In the genomic region with DNA sequence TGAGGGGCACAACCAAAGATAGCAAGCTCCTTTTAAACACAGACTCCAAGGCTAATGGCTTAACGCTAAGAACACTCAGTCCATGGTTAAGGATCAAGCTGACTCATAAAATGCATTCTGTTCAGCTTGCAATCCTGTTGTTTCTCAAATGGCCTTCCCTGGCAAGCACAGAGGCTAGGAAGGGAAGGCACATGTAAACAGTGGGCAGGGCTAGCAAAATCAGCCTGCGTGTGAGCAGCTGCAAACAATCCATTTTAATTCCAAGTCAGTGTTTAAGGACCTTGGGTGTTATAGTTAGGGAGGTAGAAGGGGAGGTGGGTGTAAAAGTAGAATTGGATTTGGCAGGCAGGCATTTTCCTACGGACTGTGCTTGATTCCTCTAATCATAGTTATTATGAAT, we compare ENCODE assay signal across 21 mouse cellular contexts.
DNase-seq lines count a peak whose midpoint lies in the region; ATAC-seq and TF ChIP-seq lines count a peak whose summit lies in the region.
"Had no signal": no experiment of that assay in that cellular context is flagged by ENCODE, and none has a peak within 500 bp of the region (broad histone marks: within the 10 kb centered on the region; RNA-seq: fewer than 3 reads in every experiment).

No protein-coding gene starts in this region.

- 58% methylated on average over 3 of the region's 3 CpGs for WGBS in forebrain, embryonic 12.5 days
- 67% methylated on average over 3 of the region's 3 CpGs for WGBS in forebrain, embryonic 11.5 days

- H3K4me2 ChIP-seq in forebrain, embryonic 12.5 days = no peak overlapping the region
- no peak overlapping the region for H3K4me2 ChIP-seq in forebrain, embryonic 11.5 days (ENCODE audit: low read depth, low read length, severe bottlenecking)
- H3K4me2 ChIP-seq: embryonic facial prominence, embryonic 13.5 days; heart, embryonic 11.5 days; lung, embryonic 15.5 days; midbrain, embryonic 13.5 days; neural tube, embryonic 15.5 days had no signal

- no peak for DNase-seq in forebrain, embryonic 11.5 days (ENCODE audit: low spot score)
- no peak for DNase-seq in layer of hippocampus, adult 2 months (ENCODE audit: low spot score in 2 of 2)
- no peak for DNase-seq in layer of hippocampus, postnatal 10 days (ENCODE audit: low spot score in 2 of 2)
- DNase-seq in retina, postnatal 1 day = peak; percentile 37
- DNase-seq in retina, embryonic 14.5 days (ENCODE audit: low spot score) = no peak
- DNase-seq in telencephalon, adult 2 months (ENCODE audit: low read depth, low spot score) = peak; percentile 49
- no peak for DNase-seq in cerebellum, adult 9-10 months
- DNase-seq: cerebellum, postnatal 25 days; gastrocnemius, postnatal 36 days; heart, postnatal 14 days; kidney, adult 11 months; kidney, postnatal 14 days; thymus, adult 2 months had no signal

- no peak overlapping the region for H3K4me3 ChIP-seq in forebrain, embryonic 12.5 days (replicated peaks)
- H3K4me3 ChIP-seq in forebrain, embryonic 11.5 days (ENCODE audit: low read depth, low read length) = no peak overlapping the region
- H3K4me3 ChIP-seq in layer of hippocampus, adult 2 months = no peak overlapping the region
- H3K4me3 ChIP-seq: embryonic facial prominence, embryonic 13.5 days; lung, embryonic 15.5 days; midbrain, embryonic 13.5 days; myocyte; neural tube, embryonic 15.5 days had no signal

- H3K27me3 ChIP-seq in forebrain, embryonic 12.5 days = no peaks in the 10 kb centered on the region
- H3K27me3 ChIP-seq in forebrain, embryonic 11.5 days (ENCODE audit: control insufficient read depth, insufficient read depth, low read length) = no peaks in the 10 kb centered on the region
- H3K27me3 ChIP-seq: embryonic facial prominence, embryonic 13.5 days; lung, embryonic 15.5 days; midbrain, embryonic 13.5 days; neural tube, embryonic 15.5 days had no signal

- H3K9ac ChIP-seq in forebrain, embryonic 12.5 days = no peak overlapping the region
- H3K9ac ChIP-seq in forebrain, embryonic 11.5 days (ENCODE audit: low read length) = no peak overlapping the region
- H3K9ac ChIP-seq: embryonic facial prominence, embryonic 13.5 days; lung, embryonic 15.5 days; midbrain, embryonic 13.5 days; neural tube, embryonic 15.5 days had no signal

- 0 out of 2 replicates have a peak, but pooled peaks have one; percentile 17 for ATAC-seq in forebrain, embryonic 12.5 days (ENCODE audit: low FRiP score)
- no peak for ATAC-seq in forebrain, embryonic 11.5 days (replicated peaks; ENCODE audit: low FRiP score)
- ATAC-seq: hindbrain, embryonic 16.5 days; midbrain, embryonic 13.5 days had no signal

- no peak overlapping the region for H3K27ac ChIP-seq in forebrain, embryonic 12.5 days
- no peak overlapping the region for H3K27ac ChIP-seq in forebrain, embryonic 11.5 days (ENCODE audit: low read depth, low read length)
- H3K27ac ChIP-seq in layer of hippocampus, adult 2 months = peak overlapping the region; percentile 71
- H3K27ac ChIP-seq: embryonic facial prominence, embryonic 13.5 days; lung, embryonic 15.5 days; midbrain, embryonic 13.5 days; neural tube, embryonic 15.5 days had no signal

- no peaks in the 10 kb centered on the region for H3K9me3 ChIP-seq in forebrain, embryonic 12.5 days
- H3K9me3 ChIP-seq in forebrain, embryonic 11.5 days (ENCODE audit: control insufficient read depth, low read length) = no peaks in the 10 kb centered on the region
- H3K9me3 ChIP-seq: embryonic facial prominence, embryonic 13.5 days; lung, embryonic 15.5 days; midbrain, embryonic 13.5 days; neural tube, embryonic 15.5 days had no signal

- TF ChIP-seq CTCF in layer of hippocampus, adult 2 months (conservative IDR thresholded peaks at IDR 0.05) = no peak

- no peaks in the 10 kb centered on the region for H3K36me3 ChIP-seq in forebrain, embryonic 12.5 days (replicated peaks)
- H3K36me3 ChIP-seq in forebrain, embryonic 11.5 days (ENCODE audit: control insufficient read depth, insufficient read depth, low read length) = no peaks in the 10 kb centered on the region
- H3K36me3 ChIP-seq: embryonic facial prominence, embryonic 13.5 days; lung, embryonic 15.5 days; midbrain, embryonic 13.5 days; neural tube, embryonic 15.5 days had no signal

- 0 out of 2 replicates have a peak, but pooled peaks cover 3% of the 10 kb centered on the region for H3K4me1 ChIP-seq in forebrain, embryonic 12.5 days
- H3K4me1 ChIP-seq in forebrain, embryonic 11.5 days (replicated peaks; ENCODE audit: control insufficient read depth, insufficient read depth, low read length) = no peaks in the 10 kb centered on the region
- H3K4me1 ChIP-seq: embryonic facial prominence, embryonic 13.5 days; lung, embryonic 15.5 days; midbrain, embryonic 13.5 days; neural tube, embryonic 15.5 days had no signal

Comparison
In these comparisons a context has a peak if more than half of its experiments do, and no peak if none do; other contexts are left out.
1. DNase-seq: peak in retina, postnatal 1 day (single experiment) and telencephalon, adult 2 months (single experiment); none in forebrain, embryonic 11.5 days (single experiment), layer of hippocampus, adult 2 months (0 of 2), layer of hippocampus, postnatal 10 days (0 of 2), retina, embryonic 14.5 days (single experiment) and cerebellum, adult 9-10 months (single experiment).